Mouse (Mus musculus): ENCODE measurements around the gene Krtap11-1. TPM values are rescaled to one million over a fixed set of nuclear protein-coding genes. Genes with fewer than 3 reads are reported as not detected.

The Krtap11-1 gene
- polyA plus RNA-seq, 1 experiment: not detected

DNA sequence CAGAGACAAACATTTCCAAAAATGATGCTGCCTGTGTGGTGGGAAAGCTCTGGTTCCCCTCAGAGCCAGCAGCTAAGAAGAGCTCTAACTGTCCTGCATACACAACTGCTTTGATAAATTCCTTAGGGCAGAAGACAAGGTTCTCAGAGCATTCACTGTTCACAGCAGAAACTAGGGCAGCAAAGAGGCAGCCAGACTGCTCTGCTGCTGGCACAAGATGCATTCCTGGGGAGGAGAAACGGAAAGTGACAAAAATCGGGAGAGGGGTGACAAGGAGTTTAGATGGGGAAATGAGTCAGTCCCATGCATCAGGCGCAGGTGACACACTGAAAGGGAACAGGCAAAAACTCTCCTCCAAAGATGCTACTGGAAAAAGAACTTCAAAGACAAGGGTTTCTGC lies 16.2 kb upstream of the Krtap11-1 start:
- no peaks in the 10 kb centered on the region for H3K36me3 ChIP-seq (ENCODE audit: control insufficient read depth, insufficient read depth, low read length)
- peaks cover 4% of the 10 kb centered on the region for H3K4me1 ChIP-seq (ENCODE audit: control insufficient read depth, insufficient read depth, low read length)
- TF ChIP-seq POLR2A (IDR thresholded peaks at IDR 0.05; ENCODE audit: control insufficient read depth, low read depth, low read length): no peak
- H3K27ac ChIP-seq (ENCODE audit: control insufficient read depth, insufficient read depth, low read depth, low read length): no peak overlapping the region
- H3K4me3 ChIP-seq (ENCODE audit: control insufficient read depth, low read depth, low read length): no peak overlapping the region
- no peaks in the 10 kb centered on the region for H3K27me3 ChIP-seq (ENCODE audit: control insufficient read depth, insufficient read depth, low read length)

DNA sequence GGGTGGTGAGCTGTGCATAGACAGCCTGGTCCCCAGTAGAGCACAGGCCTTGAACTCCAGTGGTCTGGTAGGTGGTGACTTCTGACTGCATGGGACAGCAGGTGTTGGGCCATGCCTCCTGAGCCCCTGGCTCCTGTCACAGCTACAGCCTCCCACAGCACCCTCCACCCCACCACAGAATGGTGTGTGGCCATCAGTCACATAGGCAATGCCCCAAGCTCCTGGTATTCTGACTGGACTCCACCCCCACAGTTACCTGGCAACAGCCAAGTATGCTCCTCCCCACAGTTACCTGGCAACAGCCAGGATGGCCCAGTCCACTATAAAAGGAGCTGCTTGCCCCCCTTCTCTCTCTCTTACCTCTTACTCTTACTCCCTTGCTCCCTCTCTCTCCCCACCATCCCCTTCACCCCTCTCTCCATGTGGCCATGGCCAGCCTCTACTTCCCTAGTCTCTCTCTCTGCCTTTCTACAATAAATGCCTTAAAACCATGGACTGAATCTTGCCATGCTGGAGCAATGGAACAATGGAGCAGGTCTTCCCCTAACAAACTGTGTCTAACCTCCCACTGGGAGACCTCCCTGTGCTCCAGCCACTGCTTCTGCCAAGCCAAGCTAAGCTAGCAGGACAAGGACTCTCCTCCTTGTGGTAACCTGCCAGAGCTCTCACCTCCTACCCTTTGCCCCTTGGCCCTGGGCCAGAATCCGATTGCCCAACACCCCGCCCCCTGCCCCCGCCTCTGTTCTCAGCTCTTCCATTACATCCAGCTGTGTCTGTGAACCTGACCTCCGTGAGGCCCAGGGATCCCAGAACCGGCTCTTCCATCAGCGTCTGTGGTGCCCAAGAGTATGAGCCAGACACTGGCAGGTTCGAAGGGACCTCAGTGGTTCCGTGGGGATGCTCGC lies 14.9 kb upstream of the Krtap11-1 start:
- H3K4me3 ChIP-seq (ENCODE audit: control insufficient read depth, low read depth, low read length): peak overlapping the region; percentile 76
- no peaks in the 10 kb centered on the region for H3K36me3 ChIP-seq (ENCODE audit: control insufficient read depth, insufficient read depth, low read length)
- H3K4me1 ChIP-seq (ENCODE audit: control insufficient read depth, insufficient read depth, low read length): peaks cover 4% of the 10 kb centered on the region
- no peaks in the 10 kb centered on the region for H3K27me3 ChIP-seq (ENCODE audit: control insufficient read depth, insufficient read depth, low read length)
- no peak overlapping the region for H3K27ac ChIP-seq (ENCODE audit: control insufficient read depth, insufficient read depth, low read depth, low read length)
- TF ChIP-seq POLR2A (IDR thresholded peaks at IDR 0.05; ENCODE audit: control insufficient read depth, low read depth, low read length) (no peak; the same call in 1 of the 2 replicates), CTCF (IDR thresholded peaks at IDR 0.05; ENCODE audit: control insufficient read depth, insufficient read depth, insufficient replicate concordance, low read depth, low read length) (no peak)

DNA sequence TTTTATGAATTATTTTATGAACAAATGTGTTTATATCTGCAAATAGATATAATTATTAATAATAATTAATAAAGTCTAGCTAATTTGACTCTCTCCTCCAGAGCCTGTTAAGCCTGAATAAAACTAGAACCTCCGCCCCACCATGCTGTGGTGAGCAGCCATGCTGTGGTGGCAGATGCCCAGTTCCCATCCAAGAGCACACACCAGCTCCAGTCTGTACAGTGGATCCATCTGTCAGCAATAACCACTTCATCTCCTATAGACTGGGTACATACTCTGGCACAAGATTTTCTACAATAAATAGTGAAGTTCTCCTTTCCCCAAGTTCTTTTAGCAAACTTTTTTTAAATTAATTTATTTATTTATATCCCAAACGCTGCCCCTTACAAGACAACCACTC lies 10.7 kb upstream of the Krtap11-1 start:
- Histone ChIP-seq H3K36me3 (ENCODE audit: control insufficient read depth, insufficient read depth, low read length) (no peaks in the 10 kb centered on the region), H3K4me3 (ENCODE audit: control insufficient read depth, low read depth, low read length) (no peak overlapping the region), H3K27me3 (ENCODE audit: control insufficient read depth, insufficient read depth, low read length) (no peaks in the 10 kb centered on the region), H3K4me1 (ENCODE audit: control insufficient read depth, insufficient read depth, low read length) (peaks cover 4% of the 10 kb centered on the region), H3K27ac (ENCODE audit: control insufficient read depth, insufficient read depth, low read depth, low read length) (no peak overlapping the region)
- TF ChIP-seq CTCF (IDR thresholded peaks at IDR 0.05; ENCODE audit: control insufficient read depth, insufficient read depth, insufficient replicate concordance, low read depth, low read length) (no peak), POLR2A (IDR thresholded peaks at IDR 0.05; ENCODE audit: control insufficient read depth, low read depth, low read length) (no peak)

DNA sequence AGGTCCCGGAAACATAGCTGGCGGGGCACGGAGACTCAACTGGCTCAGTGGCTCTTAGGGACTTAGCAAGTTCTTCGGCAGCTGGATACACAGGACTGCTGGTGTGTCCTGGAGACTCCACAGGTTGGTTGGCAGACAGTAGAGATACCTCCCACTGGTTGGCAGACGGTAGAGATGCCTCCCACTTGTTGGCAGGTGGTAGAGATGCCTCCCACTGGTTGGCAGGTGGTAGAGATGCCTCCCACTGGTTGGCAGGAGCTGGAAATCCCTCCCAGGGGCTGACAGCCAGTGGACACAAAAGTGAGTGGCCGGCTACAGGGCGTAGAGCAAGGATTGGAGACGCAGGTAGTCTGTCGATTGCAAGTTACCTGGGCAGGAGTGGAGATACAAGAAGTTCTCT lies 467 bp downstream of the Krtap11-1 start:
- Histone ChIP-seq H3K27ac (ENCODE audit: control insufficient read depth, insufficient read depth, low read depth, low read length) (no peak overlapping the region), H3K4me3 (ENCODE audit: control insufficient read depth, low read depth, low read length) (no peak overlapping the region), H3K27me3 (ENCODE audit: control insufficient read depth, insufficient read depth, low read length) (no peaks in the 10 kb centered on the region), H3K36me3 (ENCODE audit: control insufficient read depth, insufficient read depth, low read length) (no peaks in the 10 kb centered on the region), H3K4me1 (ENCODE audit: control insufficient read depth, insufficient read depth, low read length) (no peaks in the 10 kb centered on the region; the same call in 1 of the 2 replicates)
- TF ChIP-seq POLR2A (IDR thresholded peaks at IDR 0.05; ENCODE audit: control insufficient read depth, low read depth, low read length) (no peak), CTCF (IDR thresholded peaks at IDR 0.05; ENCODE audit: control insufficient read depth, insufficient read depth, insufficient replicate concordance, low read depth, low read length) (no peak)

DNA sequence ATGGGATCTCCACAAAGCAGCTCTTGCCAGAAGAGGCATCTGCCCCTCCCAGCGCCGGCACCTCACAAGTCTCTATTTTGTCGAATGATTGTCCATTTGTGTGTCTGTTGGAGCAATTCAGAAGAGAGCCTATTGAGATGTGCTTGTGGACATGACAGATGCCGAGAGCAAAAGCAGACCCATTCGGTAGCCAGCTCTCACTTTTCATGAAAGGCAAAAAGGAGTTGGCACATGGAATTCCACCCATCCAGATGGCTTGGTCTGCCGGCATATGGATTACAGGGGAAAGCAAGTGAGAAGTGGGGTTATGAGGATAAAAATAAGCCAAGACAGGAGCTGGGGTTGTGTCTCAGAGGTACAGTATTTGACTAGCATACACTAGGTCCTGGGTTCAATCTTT lies 1.8 kb downstream of the Krtap11-1 start:
- TF ChIP-seq CTCF (IDR thresholded peaks at IDR 0.05; ENCODE audit: control insufficient read depth, insufficient read depth, insufficient replicate concordance, low read depth, low read length) (no peak), POLR2A (IDR thresholded peaks at IDR 0.05; ENCODE audit: control insufficient read depth, low read depth, low read length) (no peak)
- Histone ChIP-seq H3K4me1 (ENCODE audit: control insufficient read depth, insufficient read depth, low read length) (no peaks in the 10 kb centered on the region; the same call in 1 of the 2 replicates), H3K27me3 (ENCODE audit: control insufficient read depth, insufficient read depth, low read length) (no peaks in the 10 kb centered on the region), H3K27ac (ENCODE audit: control insufficient read depth, insufficient read depth, low read depth, low read length) (no peak overlapping the region), H3K36me3 (ENCODE audit: control insufficient read depth, insufficient read depth, low read length) (no peaks in the 10 kb centered on the region), H3K4me3 (ENCODE audit: control insufficient read depth, low read depth, low read length) (no peak overlapping the region)

DNA sequence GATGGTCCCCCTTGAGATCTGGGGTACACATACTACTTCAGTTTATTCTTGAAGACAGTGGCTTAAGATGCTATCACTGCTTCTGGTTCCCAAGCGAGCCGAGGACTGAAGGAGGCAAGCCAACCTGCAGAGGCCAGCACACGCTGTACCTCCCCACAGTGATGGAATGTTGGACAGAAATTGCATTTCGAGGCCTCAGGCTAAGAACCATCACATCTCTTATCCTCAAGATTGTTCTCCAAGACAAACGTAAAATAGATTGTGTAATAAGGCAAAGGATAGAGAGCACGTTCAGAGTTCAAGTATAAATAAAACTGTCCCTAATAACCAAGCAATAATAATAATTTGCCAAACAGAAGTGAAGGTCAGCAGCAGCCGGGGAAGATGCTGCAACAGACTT lies 2.8 kb downstream of the Krtap11-1 start:
- no peaks in the 10 kb centered on the region; the same call in 1 of the 2 replicates for H3K4me1 ChIP-seq (ENCODE audit: control insufficient read depth, insufficient read depth, low read length)
- TF ChIP-seq CTCF (IDR thresholded peaks at IDR 0.05; ENCODE audit: control insufficient read depth, insufficient read depth, insufficient replicate concordance, low read depth, low read length) (no peak), POLR2A (IDR thresholded peaks at IDR 0.05; ENCODE audit: control insufficient read depth, low read depth, low read length) (no peak)
- no peak overlapping the region for H3K27ac ChIP-seq (ENCODE audit: control insufficient read depth, insufficient read depth, low read depth, low read length)
- no peak overlapping the region for H3K4me3 ChIP-seq (ENCODE audit: control insufficient read depth, low read depth, low read length)
- no peaks in the 10 kb centered on the region for H3K36me3 ChIP-seq (ENCODE audit: control insufficient read depth, insufficient read depth, low read length)
- no peaks in the 10 kb centered on the region for H3K27me3 ChIP-seq (ENCODE audit: control insufficient read depth, insufficient read depth, low read length)

DNA sequence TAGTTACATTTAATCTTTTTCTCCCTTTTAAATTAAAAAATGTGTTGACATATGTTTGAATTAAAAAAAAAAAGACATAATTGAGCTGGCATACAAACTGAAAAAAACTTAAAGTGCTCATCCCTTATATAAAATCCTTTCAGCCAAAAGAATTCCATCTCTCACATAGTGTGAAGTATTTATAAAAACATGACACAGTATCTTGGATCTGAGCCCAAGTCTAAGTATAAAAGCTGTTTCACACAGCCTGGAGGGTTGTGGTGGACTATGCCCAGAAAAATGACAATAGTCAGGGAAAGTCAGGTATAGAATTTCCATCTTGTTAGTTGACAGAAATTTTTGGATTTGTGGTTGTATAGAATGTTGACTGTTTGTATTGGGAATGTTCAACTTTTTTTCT lies 20.7 kb downstream of the Krtap11-1 start:
- H3K4me3 ChIP-seq (ENCODE audit: control insufficient read depth, low read depth, low read length): no peak overlapping the region
- no peak overlapping the region for H3K27ac ChIP-seq (ENCODE audit: control insufficient read depth, insufficient read depth, low read depth, low read length)
- TF ChIP-seq POLR2A (IDR thresholded peaks at IDR 0.05; ENCODE audit: control insufficient read depth, low read depth, low read length): no peak
- no peak for TF ChIP-seq CTCF (IDR thresholded peaks at IDR 0.05; ENCODE audit: control insufficient read depth, insufficient read depth, insufficient replicate concordance, low read depth, low read length)
- no peaks in the 10 kb centered on the region for H3K27me3 ChIP-seq (ENCODE audit: control insufficient read depth, insufficient read depth, low read length)
- no peaks in the 10 kb centered on the region for H3K36me3 ChIP-seq (ENCODE audit: control insufficient read depth, insufficient read depth, low read length)
- H3K4me1 ChIP-seq (ENCODE audit: control insufficient read depth, insufficient read depth, low read length): no peaks in the 10 kb centered on the region
